Mouse (Mus musculus): ENCODE data around the gene Cntnap5a.

DNA sequence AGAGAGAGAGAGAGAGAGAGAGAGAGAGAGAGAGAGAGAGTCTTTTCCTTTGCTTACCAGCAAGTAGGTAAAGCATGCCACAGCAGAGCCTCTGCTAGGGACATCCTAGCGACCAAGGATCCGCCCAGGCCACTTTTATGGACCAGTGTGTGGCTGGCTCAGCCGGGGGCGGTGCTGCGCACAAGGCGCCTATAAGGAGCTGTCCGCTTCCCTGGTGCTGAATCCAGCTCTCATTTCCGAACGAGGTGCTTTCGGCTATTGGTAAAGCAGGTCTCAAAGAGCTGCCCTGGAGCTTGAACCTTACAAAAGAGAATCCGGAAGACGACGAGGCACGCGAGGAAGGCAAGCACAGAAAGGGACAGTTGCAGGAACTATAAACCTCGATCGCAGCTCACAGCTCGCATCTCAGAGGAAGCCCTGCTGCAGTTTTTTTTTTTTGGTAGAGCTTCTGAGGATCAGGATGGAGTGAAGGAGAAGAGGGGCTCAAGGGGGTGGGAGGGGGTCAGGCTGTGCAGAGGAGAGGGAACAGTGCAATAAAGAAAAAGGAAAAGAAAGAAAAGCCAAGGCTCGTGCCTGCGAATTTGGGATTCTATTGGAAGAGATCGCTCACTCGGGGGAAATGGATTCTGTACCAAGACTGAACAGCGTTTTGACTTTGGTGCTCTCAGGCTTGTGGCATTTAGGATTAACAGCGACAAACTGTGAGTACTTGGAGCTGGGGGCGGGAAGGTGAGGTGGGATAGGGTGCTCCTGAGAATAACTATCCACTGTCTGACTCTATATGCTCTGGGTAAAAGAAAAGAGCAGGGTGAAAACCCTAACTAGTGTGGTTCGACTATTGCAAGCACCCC is at the start of gene Cntnap5a:
- no peak for TF ChIP-seq GATA1 (IDR thresholded peaks at IDR 0.05; ENCODE audit: borderline replicate concordance, low read length)
- no peak for TF ChIP-seq FLI1 (IDR thresholded peaks at IDR 0.05; ENCODE audit: low read length)

Data from megakaryocyte, embryonic 14.5 days (primary cell).